Mouse (Mus musculus): ENCODE measurements around the gene Kank1. TPM values are rescaled to one million over a fixed set of nuclear protein-coding genes. Genes with fewer than 3 reads are reported as not detected.

Kank1 gene
- 20.5 and 23.5 TPM in 2 replicates for polyA plus RNA-seq (2016; fragmentation: Nextera tagmentation; extraction: Ambion mirVana)

GRCm38 (mm10) chr19:25236596-25237491 lies at the start of gene Kank1:
Gene Kank1, plus strand, starts transcription at chr19:25236975.
- Histone ChIP-seq H3K36me3 (replicated peaks) (no peaks in the 10 kb centered on the region), H3K27me3 (replicated peaks; ENCODE audit: low read depth, poor library complexity, severe bottlenecking) (peaks cover 50% of the 10 kb centered on the region), H3K4me1 (peaks cover 24% of the 10 kb centered on the region), H3K9me3 (no peaks in the 10 kb centered on the region), H3K27ac (replicated peaks) (peak within 1 kb of the TSS; percentile 88), H3K4me3 (peak within 1 kb of the TSS; percentile 81)
- peak; percentile 88 for DNase-seq (ENCODE audit: low spot score)
- WGBS = under 1% methylated on average over 76 of the region's 76 CpGs

GRCm38 (mm10) chr19:25187681-25188080 lies 49.1 kb upstream of the Kank1 start:
- Histone ChIP-seq H3K36me3 (replicated peaks) (no peaks in the 10 kb centered on the region), H3K4me1 (peaks cover 5% of the 10 kb centered on the region), H3K27me3 (replicated peaks; ENCODE audit: low read depth, poor library complexity, severe bottlenecking) (no peaks in the 10 kb centered on the region), H3K4me3 (no peak overlapping the region), H3K9me3 (no peaks in the 10 kb centered on the region), H3K27ac (replicated peaks) (0 out of 2 replicates have a peak overlapping the region, but pooled peaks have one; percentile 24)
- peak; percentile 21 for DNase-seq (ENCODE audit: low spot score)
- WGBS = 74% methylated on average over 18 of the region's 18 CpGs

DNA sequence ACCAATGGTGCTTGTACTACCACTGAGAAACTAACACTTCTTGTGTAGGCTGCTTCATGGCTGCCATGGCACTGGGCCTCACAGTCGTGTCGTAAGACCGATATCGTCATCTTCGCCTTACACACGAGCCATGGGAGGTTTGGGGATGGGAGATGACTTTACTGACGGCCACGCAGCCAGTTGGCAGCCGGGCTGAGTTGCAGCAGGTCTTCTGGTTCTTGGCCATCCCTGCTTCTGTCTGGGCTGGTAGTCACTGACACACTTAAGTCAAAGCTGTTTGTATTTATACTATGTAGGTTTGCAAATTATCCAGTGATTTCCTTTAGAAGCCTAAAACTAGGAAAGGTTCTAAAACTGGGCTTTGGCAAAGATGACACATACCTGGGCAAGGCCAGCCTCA lies 43.0 kb upstream of the Kank1 start:
- Histone ChIP-seq H3K36me3 (replicated peaks) (no peaks in the 10 kb centered on the region), H3K27ac (replicated peaks) (no peak overlapping the region), H3K4me3 (no peak overlapping the region), H3K4me1 (peaks cover 16% of the 10 kb centered on the region), H3K27me3 (replicated peaks; ENCODE audit: low read depth, poor library complexity, severe bottlenecking) (no peaks in the 10 kb centered on the region), H3K9me3 (no peaks in the 10 kb centered on the region)
- 93% methylated on average over 9 of the region's 9 CpGs for WGBS
- no peak for DNase-seq (ENCODE audit: low spot score)

- no peak overlapping the region for H3K4me3 ChIP-seq
- H3K27ac ChIP-seq (replicated peaks) = peak overlapping the region; percentile 71
- no peaks in the 10 kb centered on the region for H3K9me3 ChIP-seq
- no peaks in the 10 kb centered on the region for H3K27me3 ChIP-seq (replicated peaks; ENCODE audit: low read depth, poor library complexity, severe bottlenecking)
- H3K4me1 ChIP-seq = peaks cover 32% of the 10 kb centered on the region
- WGBS = 72% methylated on average over 13 of the region's 13 CpGs
- peak; percentile 32 for DNase-seq (ENCODE audit: low spot score)
- H3K36me3 ChIP-seq (replicated peaks) = no peaks in the 10 kb centered on the region
Measured at GRCm38 (mm10) chr19:25200081-25200860, 36.5 kb upstream of the Kank1 start.

DNA sequence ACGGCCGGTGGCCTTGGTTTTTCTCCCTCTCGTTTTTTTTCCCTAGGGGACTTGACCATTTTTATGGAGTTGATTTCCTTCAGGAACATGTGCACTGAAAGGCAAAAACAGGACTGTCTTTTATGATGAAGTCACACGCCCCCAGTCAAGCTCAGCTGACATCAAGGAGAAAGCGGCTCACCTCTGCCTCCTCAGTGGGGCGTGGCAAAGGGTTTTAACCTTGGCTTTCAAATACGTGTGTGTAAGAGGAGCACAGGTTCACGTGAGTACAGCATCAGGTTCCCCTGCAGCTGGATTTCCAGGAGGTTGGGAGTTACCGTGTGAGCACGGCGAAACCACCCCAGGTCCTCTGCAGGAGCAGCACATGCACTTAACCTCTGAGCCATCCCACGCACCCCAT lies 33.7 kb upstream of the Kank1 start:
- no peak overlapping the region for H3K27ac ChIP-seq (replicated peaks)
- H3K9me3 ChIP-seq = no peaks in the 10 kb centered on the region
- H3K4me1 ChIP-seq = peaks cover 36% of the 10 kb centered on the region
- WGBS = 80% methylated on average over 12 of the region's 12 CpGs
- peaks cover 7% of the 10 kb centered on the region for H3K27me3 ChIP-seq (replicated peaks; ENCODE audit: low read depth, poor library complexity, severe bottlenecking)
- no peak for DNase-seq (ENCODE audit: low spot score)
- H3K36me3 ChIP-seq (replicated peaks) = no peaks in the 10 kb centered on the region
- no peak overlapping the region for H3K4me3 ChIP-seq

GRCm38 (mm10) chr19:25206969-25207368 lies 29.8 kb upstream of the Kank1 start:
- Histone ChIP-seq H3K27ac (replicated peaks) (no peak overlapping the region), H3K36me3 (replicated peaks) (no peaks in the 10 kb centered on the region), H3K9me3 (no peaks in the 10 kb centered on the region), H3K4me3 (no peak overlapping the region), H3K27me3 (replicated peaks; ENCODE audit: low read depth, poor library complexity, severe bottlenecking) (peaks cover 24% of the 10 kb centered on the region), H3K4me1 (peaks cover 23% of the 10 kb centered on the region)
- 70% methylated on average over 12 of the region's 12 CpGs for WGBS
- no peak for DNase-seq (ENCODE audit: low spot score)

- H3K27ac ChIP-seq (replicated peaks) = peak overlapping the region; percentile 64
- H3K27me3 ChIP-seq (replicated peaks; ENCODE audit: low read depth, poor library complexity, severe bottlenecking) = peaks cover 24% of the 10 kb centered on the region
- H3K36me3 ChIP-seq (replicated peaks) = no peaks in the 10 kb centered on the region
- peaks cover 23% of the 10 kb centered on the region for H3K4me1 ChIP-seq
- no peaks in the 10 kb centered on the region for H3K9me3 ChIP-seq
- peak overlapping the region; percentile 43 for H3K4me3 ChIP-seq
- 7% methylated on average over 23 of the region's 23 CpGs for WGBS
- peak; percentile 59 for DNase-seq (ENCODE audit: low spot score)
Measured at GRCm38 (mm10) chr19:25207731-25208361, 28.9 kb upstream of the Kank1 start.

- Histone ChIP-seq H3K4me3 (no peak overlapping the region), H3K27ac (replicated peaks) (peak overlapping the region; percentile 64), H3K9me3 (peaks cover 6% of the 10 kb centered on the region; the same call in 1 of the 2 replicates), H3K27me3 (replicated peaks; ENCODE audit: low read depth, poor library complexity, severe bottlenecking) (peaks cover 24% of the 10 kb centered on the region), H3K36me3 (replicated peaks) (no peaks in the 10 kb centered on the region), H3K4me1 (peaks cover 23% of the 10 kb centered on the region)
- no peak for DNase-seq (ENCODE audit: low spot score)
- 65% methylated on average over 11 of the region's 11 CpGs for WGBS
Measured at GRCm38 (mm10) chr19:25208596-25209110, 28.1 kb upstream of the Kank1 start.

- Histone ChIP-seq H3K27me3 (replicated peaks; ENCODE audit: low read depth, poor library complexity, severe bottlenecking) (no peaks in the 10 kb centered on the region), H3K9me3 (no peaks in the 10 kb centered on the region), H3K36me3 (replicated peaks) (no peaks in the 10 kb centered on the region), H3K4me3 (no peak overlapping the region), H3K4me1 (no peaks in the 10 kb centered on the region), H3K27ac (replicated peaks) (no peak overlapping the region)
- no peak for DNase-seq (ENCODE audit: low spot score)
- 85% methylated on average over 2 of the region's 2 CpGs for WGBS
Measured at GRCm38 (mm10) chr19:25220611-25221010, 16.2 kb upstream of the Kank1 start.

- WGBS = 67% methylated on average over 9 of the region's 9 CpGs
Measured at GRCm38 (mm10) chr19:25221964-25222640, 14.7 kb upstream of the Kank1 start.

GRCm38 (mm10) chr19:25230058-25230974 lies 6.5 kb upstream of the Kank1 start:
- peaks cover 10% of the 10 kb centered on the region for H3K27me3 ChIP-seq (replicated peaks; ENCODE audit: low read depth, poor library complexity, severe bottlenecking)
- no peak for DNase-seq (ENCODE audit: low spot score)
- 79% methylated on average over 4 of the region's 4 CpGs for WGBS

More at GRCm38 (mm10) chr19:25221964-25222640, 14.7 kb upstream of the Kank1 start:
- Histone ChIP-seq H3K4me1 (no peaks in the 10 kb centered on the region), H3K4me3 (no peak overlapping the region), H3K27me3 (replicated peaks; ENCODE audit: low read depth, poor library complexity, severe bottlenecking) (no peaks in the 10 kb centered on the region), H3K36me3 (replicated peaks) (no peaks in the 10 kb centered on the region), H3K9me3 (no peaks in the 10 kb centered on the region), H3K27ac (replicated peaks) (no peak overlapping the region)
- DNase-seq (ENCODE audit: low spot score) = no peak

More at GRCm38 (mm10) chr19:25230058-25230974, 6.5 kb upstream of the Kank1 start:
- Histone ChIP-seq H3K9me3 (no peaks in the 10 kb centered on the region), H3K36me3 (replicated peaks) (no peaks in the 10 kb centered on the region), H3K4me1 (peaks cover 5% of the 10 kb centered on the region; the same call in 1 of the 2 replicates), H3K4me3 (no peak overlapping the region), H3K27ac (replicated peaks) (no peak overlapping the region)

Data from embryonic facial prominence, embryonic 10.5 days (tissue).